Mouse (Mus musculus) inflammation-experienced regulatory T-cells, adult 6 months (primary cell): ENCODE results near the gene Lingo4. TPM values are rescaled to one million over a fixed set of nuclear protein-coding genes. Genes with fewer than 3 reads are reported as not detected.

Source experiments
- ATAC-seq: one replicate; pipeline ENCODE4 v1.8.0; 2017
- polyA plus RNA-seq, 3 experiments: library from polyadenylated mRNA; unstranded; fragments of 100-300 nt; shearing (Covaris generic); gene quantifications; one replicate each; pipeline ENCODE4 v1.2.1; 2017

Gene Lingo4
- 1 to 10 TPM in 2 of 3 experiments, under 1 TPM in 1; 0.45 to 2.3 (median 1.5) TPM for polyA plus RNA-seq

GRCm38 (mm10) chr3:94398217-94398616 lies at the start of gene Lingo4:
TSS of gene Lingo4 (plus strand) at chr3:94398517.
- ATAC-seq, result no peak

- no peak for ATAC-seq
Observed at GRCm38 (mm10) chr3:94360812-94361211, 37.5 kb upstream of the Lingo4 start.

- ATAC-seq, result no peak
Observed at GRCm38 (mm10) chr3:94362138-94362537, 36.2 kb upstream of the Lingo4 start, which contains the start of gene C2cd4d. TSS of gene C2cd4d (plus strand) at chr3:94362438.

GRCm38 (mm10) chr3:94363291-94364153 lies 34.8 kb upstream of the Lingo4 start:
- ATAC-seq, result no peak

- ATAC-seq, result no peak
Observed at GRCm38 (mm10) chr3:94364154-94364526, 34.2 kb upstream of the Lingo4 start.

GRCm38 (mm10) chr3:94366761-94367160 lies 31.6 kb upstream of the Lingo4 start:
- peak; percentile 77 for ATAC-seq

- ATAC-seq, result no peak
Observed at GRCm38 (mm10) chr3:94367511-94367910, 30.8 kb upstream of the Lingo4 start.

- ATAC-seq, result peak; percentile 46
Observed at GRCm38 (mm10) chr3:94368631-94369030, 29.7 kb upstream of the Lingo4 start.

- no peak for ATAC-seq
Observed at GRCm38 (mm10) chr3:94369709-94370108, 28.6 kb upstream of the Lingo4 start.

- ATAC-seq, result no peak
Observed at GRCm38 (mm10) chr3:94371637-94372036, 26.7 kb upstream of the Lingo4 start.

- no peak for ATAC-seq
Observed at GRCm38 (mm10) chr3:94372038-94372437, 26.3 kb upstream of the Lingo4 start.

GRCm38 (mm10) chr3:94372641-94373040 lies 25.7 kb upstream of the Lingo4 start, which contains the start of gene Rorc:
TSS of gene Rorc (plus strand) at chr3:94372794.
- no peak for ATAC-seq

GRCm38 (mm10) chr3:94373090-94373489 lies 25.2 kb upstream of the Lingo4 start:
- no peak for ATAC-seq

GRCm38 (mm10) chr3:94373597-94374011 lies 24.7 kb upstream of the Lingo4 start:
- no peak for ATAC-seq

GRCm38 (mm10) chr3:94374636-94375035 lies 23.7 kb upstream of the Lingo4 start:
- ATAC-seq, result no peak

GRCm38 (mm10) chr3:94375146-94375545 lies 23.2 kb upstream of the Lingo4 start:
- no peak for ATAC-seq

GRCm38 (mm10) chr3:94375861-94376260 lies 22.5 kb upstream of the Lingo4 start:
- ATAC-seq, result no peak

- ATAC-seq, result peak; percentile 30
Observed at GRCm38 (mm10) chr3:94377028-94377923, 21.0 kb upstream of the Lingo4 start.

GRCm38 (mm10) chr3:94379831-94380510 lies 18.3 kb upstream of the Lingo4 start:
- peak; percentile 58 for ATAC-seq

- ATAC-seq, result no peak
Observed at GRCm38 (mm10) chr3:94382308-94382707, 16.0 kb upstream of the Lingo4 start.

GRCm38 (mm10) chr3:94383476-94383875 lies 14.8 kb upstream of the Lingo4 start:
- ATAC-seq, result no peak

- ATAC-seq, result no peak
Observed at GRCm38 (mm10) chr3:94386671-94387070, 11.6 kb upstream of the Lingo4 start.

- ATAC-seq, result no peak
Observed at GRCm38 (mm10) chr3:94387391-94387790, 10.9 kb upstream of the Lingo4 start.
